Mouse (Mus musculus): Measurements from ENCODE around the gene Ddx27. TPM values are rescaled to one million over a fixed set of nuclear protein-coding genes. Genes with fewer than 3 reads are reported as not detected.

Ddx27 gene
- polyA plus RNA-seq, 1 experiment: 33.5 TPM

DNA sequence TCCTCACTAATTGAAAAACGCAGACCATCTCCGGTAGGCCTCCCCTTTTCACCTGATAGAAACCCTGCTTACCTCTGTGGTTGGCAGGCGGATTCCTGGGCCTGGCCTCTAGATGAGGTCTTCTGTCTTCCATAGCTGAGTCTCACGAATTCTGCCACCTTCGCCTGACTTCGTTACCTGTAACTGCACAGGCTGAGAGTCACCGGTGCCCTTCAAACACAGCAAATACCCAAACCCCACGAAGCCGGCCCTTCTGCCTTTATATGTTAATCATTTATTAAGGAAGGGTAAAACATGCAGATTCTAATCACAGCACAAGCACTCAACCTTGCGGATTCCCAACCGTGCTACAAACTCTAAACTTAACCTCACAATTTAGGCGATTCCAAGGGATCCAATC is 45.0 kb downstream of the Ddx27 start:
- Histone ChIP-seq H3K4me3 (replicated peaks; ENCODE audit: insufficient read depth, low read depth, low read length) (no peak overlapping the region), H3K4me1 (ENCODE audit: control insufficient read depth, insufficient read depth, low read length) (peaks cover 22% of the 10 kb centered on the region), H3K27ac (ENCODE audit: insufficient read depth, low read length) (no peak overlapping the region), H3K27me3 (ENCODE audit: control insufficient read depth, insufficient read depth, low read length) (no peaks in the 10 kb centered on the region)
- 81% methylated on average over 12 of the region's 12 CpGs for WGBS
- TF ChIP-seq POLR2A (IDR thresholded peaks at IDR 0.05; ENCODE audit: borderline replicate concordance, insufficient read depth, low read length) (no peak), CTCF (IDR thresholded peaks at IDR 0.05; ENCODE audit: borderline replicate concordance, insufficient read depth, low read depth, low read length) (no peak)
- no peak for DNase-seq

GRCm38 (mm10) chr2:167060360-167060759 is 45.4 kb downstream of the Ddx27 start:
- Histone ChIP-seq H3K27ac (ENCODE audit: insufficient read depth, low read length) (no peak overlapping the region), H3K27me3 (ENCODE audit: control insufficient read depth, insufficient read depth, low read length) (no peaks in the 10 kb centered on the region), H3K4me3 (replicated peaks; ENCODE audit: insufficient read depth, low read depth, low read length) (no peak overlapping the region), H3K4me1 (ENCODE audit: control insufficient read depth, insufficient read depth, low read length) (peaks cover 21% of the 10 kb centered on the region)
- TF ChIP-seq POLR2A (IDR thresholded peaks at IDR 0.05; ENCODE audit: borderline replicate concordance, insufficient read depth, low read length) (no peak), CTCF (IDR thresholded peaks at IDR 0.05; ENCODE audit: borderline replicate concordance, insufficient read depth, low read depth, low read length) (no peak)
- WGBS: 36% methylated on average over 3 of the region's 3 CpGs
- peak in 1 of 2 experiments; percentile 32 for DNase-seq

DNA sequence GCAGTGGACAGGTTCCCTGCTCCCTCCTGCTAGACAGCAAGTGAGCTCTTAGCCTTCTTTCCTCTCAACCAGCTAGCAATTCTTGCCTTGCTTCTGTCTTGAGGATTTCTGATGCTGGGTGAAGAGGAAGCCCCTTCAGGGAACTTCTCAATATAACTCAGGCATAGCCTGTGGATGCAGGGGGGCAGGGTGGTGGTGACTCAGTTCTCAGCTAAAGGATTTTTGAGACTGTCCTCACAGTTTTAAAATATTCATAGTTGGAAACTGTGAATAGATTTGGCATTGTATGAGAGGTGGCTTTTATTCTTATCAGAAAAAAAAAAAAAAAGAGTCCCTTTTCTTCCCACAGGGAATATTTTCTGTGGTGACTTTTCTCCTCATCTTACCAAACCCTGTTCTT is 45.8 kb downstream of the Ddx27 start:
- Histone ChIP-seq H3K27ac (ENCODE audit: insufficient read depth, low read length) (no peak overlapping the region), H3K4me1 (ENCODE audit: control insufficient read depth, insufficient read depth, low read length) (peaks cover 20% of the 10 kb centered on the region; the same call in 1 of the 2 replicates), H3K27me3 (ENCODE audit: control insufficient read depth, insufficient read depth, low read length) (no peaks in the 10 kb centered on the region), H3K4me3 (replicated peaks; ENCODE audit: insufficient read depth, low read depth, low read length) (no peak overlapping the region)
- no peak for DNase-seq
- TF ChIP-seq POLR2A (IDR thresholded peaks at IDR 0.05; ENCODE audit: borderline replicate concordance, insufficient read depth, low read length) (no peak), CTCF (IDR thresholded peaks at IDR 0.05; ENCODE audit: borderline replicate concordance, insufficient read depth, low read depth, low read length) (no peak)

DNA sequence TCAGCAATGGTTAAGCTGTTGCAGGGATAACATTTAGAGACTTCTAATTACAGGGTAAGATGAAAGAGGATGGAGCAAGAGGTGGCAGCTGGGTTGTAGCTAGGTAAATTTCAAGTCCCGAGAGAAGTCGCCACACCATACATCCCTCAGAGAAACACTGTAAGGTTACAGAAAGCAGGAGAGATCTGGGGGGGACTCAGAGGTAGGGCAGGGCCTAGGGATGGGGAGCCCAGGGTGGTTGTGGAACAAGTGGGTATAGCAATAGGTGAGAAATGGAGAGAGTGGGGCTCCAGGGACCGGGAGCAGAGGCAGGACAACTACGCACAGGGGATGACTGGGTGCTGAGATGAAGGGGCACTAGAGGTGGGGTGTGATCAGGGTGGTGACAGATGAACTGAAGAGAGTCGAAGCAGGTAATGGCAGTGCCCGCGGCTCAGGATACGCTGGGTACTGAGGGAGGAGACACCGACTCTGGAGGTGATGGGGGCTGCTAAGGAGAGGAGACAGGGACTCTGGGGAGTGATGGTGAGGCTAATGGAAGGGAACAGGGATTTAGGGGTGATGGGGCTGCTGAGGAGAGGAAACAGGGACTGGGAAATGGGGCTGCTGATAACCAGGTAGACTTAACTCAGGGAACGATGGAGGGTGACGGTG is 46.5 kb downstream of the Ddx27 start:
- peak in 1 of 2 experiments; percentile 41 for DNase-seq
- H3K27ac ChIP-seq (ENCODE audit: insufficient read depth, low read length): no peak overlapping the region
- WGBS: 22% methylated on average over 11 of the region's 11 CpGs
- TF ChIP-seq CTCF (IDR thresholded peaks at IDR 0.05; ENCODE audit: borderline replicate concordance, insufficient read depth, low read depth, low read length) (no peak), POLR2A (IDR thresholded peaks at IDR 0.05; ENCODE audit: borderline replicate concordance, insufficient read depth, low read length) (no peak)
- peaks cover 20% of the 10 kb centered on the region; the same call in 1 of the 2 replicates for H3K4me1 ChIP-seq (ENCODE audit: control insufficient read depth, insufficient read depth, low read length)
- peak overlapping the region; percentile 95 for H3K4me3 ChIP-seq (replicated peaks; ENCODE audit: insufficient read depth, low read depth, low read length)
- no peaks in the 10 kb centered on the region for H3K27me3 ChIP-seq (ENCODE audit: control insufficient read depth, insufficient read depth, low read length)

DNA sequence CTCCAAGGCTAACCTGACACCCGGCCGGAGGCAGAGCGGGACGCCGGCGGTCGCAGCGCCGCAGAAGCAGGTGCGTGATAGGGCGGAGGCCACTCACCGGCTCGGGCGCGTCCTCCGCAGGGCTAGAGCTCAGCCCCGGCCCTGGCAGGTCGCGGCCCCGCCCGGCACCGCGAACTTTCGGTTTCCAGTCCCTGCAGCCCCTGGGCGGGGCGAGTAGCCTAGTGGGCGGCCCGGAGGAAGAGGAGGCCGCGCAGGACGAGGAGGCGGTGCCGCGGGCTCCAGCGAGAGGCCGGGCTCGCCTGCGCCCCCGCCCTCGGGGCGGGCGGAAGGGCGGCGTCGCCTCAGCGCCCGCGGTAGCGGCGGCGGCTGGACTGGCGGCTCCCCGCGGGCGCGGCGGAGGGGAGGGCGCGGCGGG is 47.5 kb downstream of the Ddx27 start:
- TF ChIP-seq POLR2A (IDR thresholded peaks at IDR 0.05; ENCODE audit: borderline replicate concordance, insufficient read depth, low read length) (peak; percentile 59), CTCF (IDR thresholded peaks at IDR 0.05; ENCODE audit: borderline replicate concordance, insufficient read depth, low read depth, low read length) (no peak)
- DNase-seq: peak; percentile 91 to 92
- Histone ChIP-seq H3K27ac (ENCODE audit: insufficient read depth, low read length) (peak overlapping the region; percentile 80), H3K4me1 (ENCODE audit: control insufficient read depth, insufficient read depth, low read length) (peaks cover 20% of the 10 kb centered on the region; the same call in 1 of the 2 replicates), H3K27me3 (ENCODE audit: control insufficient read depth, insufficient read depth, low read length) (no peaks in the 10 kb centered on the region), H3K4me3 (replicated peaks; ENCODE audit: insufficient read depth, low read depth, low read length) (peak overlapping the region; percentile 95)
- WGBS: under 1% methylated on average over 58 of the region's 60 CpGs

- TF ChIP-seq CTCF (IDR thresholded peaks at IDR 0.05; ENCODE audit: borderline replicate concordance, insufficient read depth, low read depth, low read length): no peak
- peak; percentile 100 for TF ChIP-seq POLR2A (IDR thresholded peaks at IDR 0.05; ENCODE audit: borderline replicate concordance, insufficient read depth, low read length)
- whole genome bisulfite sequencing: under 1% methylated on average over 53 of the region's 57 CpGs
- Histone ChIP-seq H3K27me3 (ENCODE audit: control insufficient read depth, insufficient read depth, low read length) (no peaks in the 10 kb centered on the region), H3K27ac (ENCODE audit: insufficient read depth, low read length) (peak within 1 kb of the TSS; percentile 80), H3K4me1 (ENCODE audit: control insufficient read depth, insufficient read depth, low read length) (peaks cover 20% of the 10 kb centered on the region; the same call in 1 of the 2 replicates), H3K4me3 (replicated peaks; ENCODE audit: insufficient read depth, low read depth, low read length) (peak within 1 kb of the TSS; percentile 95)
- peak; percentile 96 to 98 for DNase-seq
Observed at GRCm38 (mm10) chr2:167062965-167063880, 48.2 kb downstream of the Ddx27 start, which contains the start of gene Znfx1. Znfx1 (minus strand) TSS chr2:167063015.

GRCm38 (mm10) chr2:167063906-167064496 is 49.0 kb downstream of the Ddx27 start:
- no peak for TF ChIP-seq POLR2A (IDR thresholded peaks at IDR 0.05; ENCODE audit: borderline replicate concordance, insufficient read depth, low read length)
- no peak for TF ChIP-seq CTCF (IDR thresholded peaks at IDR 0.05; ENCODE audit: borderline replicate concordance, insufficient read depth, low read depth, low read length)
- Histone ChIP-seq H3K4me1 (ENCODE audit: control insufficient read depth, insufficient read depth, low read length) (peaks cover 20% of the 10 kb centered on the region; the same call in 1 of the 2 replicates), H3K27ac (ENCODE audit: insufficient read depth, low read length) (no peak overlapping the region), H3K27me3 (ENCODE audit: control insufficient read depth, insufficient read depth, low read length) (no peaks in the 10 kb centered on the region), H3K4me3 (replicated peaks; ENCODE audit: insufficient read depth, low read depth, low read length) (peak overlapping the region; percentile 73)
- WGBS: 26% methylated on average over 7 of the region's 7 CpGs
- no peak for DNase-seq

Data from cerebellum, adult 2 months (tissue).